Mouse (Mus musculus) midbrain, embryonic 16.5 days (tissue): Measurements from ENCODE around the gene Olfr129. TPM values are rescaled to one million over a fixed set of nuclear protein-coding genes. Genes with fewer than 3 reads are reported as not detected.

Experiments
- ATAC-seq: fragments of 200-750 bp; cut with Nextera tagmentation; 2 replicates; pipeline ENCODE4 v1.8.0; 2017; ENCODE audit warnings: moderate TSS enrichment
- H3K27ac ChIP-seq: fragments of 300-500 bp; sonication (generic); 2 replicates; pipeline ENCODE4 v1.5.1; 2014; ENCODE audit warnings: mild to moderate bottlenecking, low read length, mixed read lengths
- H3K27me3 ChIP-seq: fragments of 300-500 bp; sonication (generic); 2 replicates; pipeline ENCODE4 v1.6.1; 2014; ENCODE audit warnings: low read depth, low read length, mixed read lengths; ENCODE audit not compliant: control insufficient read depth, insufficient read depth
- H3K36me3 ChIP-seq: fragments of 300-500 bp; sonication (generic); 2 replicates; pipeline ENCODE4 v1.6.1; 2014; ENCODE audit warnings: mild to moderate bottlenecking, low read length, moderate library complexity, mixed read lengths; ENCODE audit not compliant: control insufficient read depth, insufficient read depth
- H3K4me1 ChIP-seq: fragments of 300-500 bp; sonication (generic); 2 replicates; pipeline ENCODE4 v1.6.1; 2014; ENCODE audit warnings: mild to moderate bottlenecking, low read length, mixed read lengths; ENCODE audit not compliant: control insufficient read depth, insufficient read depth
- H3K4me2 ChIP-seq: fragments of 300-500 bp; sonication (generic); 2 replicates; pipeline ENCODE4 v1.6.1; 2014; ENCODE audit warnings: mild to moderate bottlenecking, low read length, mixed read lengths
- H3K4me3 ChIP-seq: fragments of 300-500 bp; sonication (generic); 2 replicates; pipeline ENCODE4 v1.5.1; 2014; ENCODE audit warnings: low read depth, mild to moderate bottlenecking, low read length, moderate library complexity, mixed read lengths
- H3K9ac ChIP-seq: fragments of 300-500 bp; sonication (generic); 2 replicates; pipeline ENCODE4 v1.6.1; 2014; ENCODE audit warnings: low read depth, low read length, mixed read lengths
- H3K9me3 ChIP-seq: fragments of 300-500 bp; sonication (generic); replicated peaks from 2 replicates; pipeline ENCODE4 v1.6.1; 2014; ENCODE audit warnings: mild to moderate bottlenecking, low read length, mixed read lengths; ENCODE audit not compliant: control insufficient read depth, poor library complexity, severe bottlenecking
- WGBS: fragments of 180-500 bp; shearing (Covaris S2); extraction: QIAGEN DNeasy Blood & Tissue Kit; methylation state at CpG from one replicate; pipeline ENCODE4 v1.1.7; 2014; 5-methylcytosine and 5-hydroxymethylcytosine counted together
- polyA plus RNA-seq: library from polyadenylated mRNA; unstranded; fragments of >200 nt; fragmentation: Nextera tagmentation; extraction: Ambion mirVana; gene quantifications from 2 replicates; pipeline ENCODE4 v1.2.1, GENCODE M21; 2015

Olfr129 gene
- not detected in 2 replicates for polyA plus RNA-seq

GRCm38 (mm10) chr17:38059979-38060378 lies at the start of gene Olfr129:
TSS of gene Olfr129 (minus strand) at chr17:38060079.
- Histone ChIP-seq H3K27me3 (no peaks in the 10 kb centered on the region), H3K4me1 (no peaks in the 10 kb centered on the region), H3K9ac (no peak within 1 kb of the TSS), H3K9me3 (no peaks in the 10 kb centered on the region), H3K4me2 (no peak within 1 kb of the TSS), H3K36me3 (no peaks in the 10 kb centered on the region), H3K4me3 (no peak within 1 kb of the TSS), H3K27ac (no peak within 1 kb of the TSS)
- 74% methylated on average over 1 of the region's 1 CpGs for WGBS
- ATAC-seq: no peak

DNA sequence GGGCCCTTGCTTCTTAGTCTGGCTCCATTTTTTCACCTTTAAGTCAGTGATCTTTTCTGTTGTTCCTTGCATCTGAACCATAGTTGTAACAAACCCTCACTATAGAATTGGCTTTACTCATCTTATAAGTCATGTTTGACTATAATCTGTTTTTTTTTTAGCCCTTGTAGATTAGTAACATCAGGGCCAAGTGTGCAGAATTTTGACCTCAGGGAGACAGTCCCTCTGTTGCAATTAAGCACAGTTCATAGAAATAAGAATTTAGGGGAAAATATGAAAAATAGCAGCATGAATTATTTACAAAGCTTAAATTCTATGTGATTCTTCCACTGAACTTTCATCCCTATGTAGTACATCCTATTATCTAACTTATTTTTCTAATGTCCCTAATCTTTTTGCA lies 28.7 kb upstream of the Olfr129 start, which contains the start of gene Olfr131:
Olfr131 (minus strand) TSS at position 101 of the 400 bp plus-strand sequence.
- Histone ChIP-seq H3K4me3 (no peak within 1 kb of the TSS), H3K9me3 (no peaks in the 10 kb centered on the region), H3K27ac (no peak within 1 kb of the TSS), H3K27me3 (no peaks in the 10 kb centered on the region), H3K9ac (no peak within 1 kb of the TSS), H3K36me3 (no peaks in the 10 kb centered on the region), H3K4me1 (no peaks in the 10 kb centered on the region), H3K4me2 (no peak within 1 kb of the TSS)
- no peak for ATAC-seq

GRCm38 (mm10) chr17:38082364-38082763 lies 22.5 kb upstream of the Olfr129 start:
- WGBS: 94% methylated on average over 4 of the region's 4 CpGs
- no peaks in the 10 kb centered on the region for H3K27me3 ChIP-seq
- no peak for ATAC-seq

DNA sequence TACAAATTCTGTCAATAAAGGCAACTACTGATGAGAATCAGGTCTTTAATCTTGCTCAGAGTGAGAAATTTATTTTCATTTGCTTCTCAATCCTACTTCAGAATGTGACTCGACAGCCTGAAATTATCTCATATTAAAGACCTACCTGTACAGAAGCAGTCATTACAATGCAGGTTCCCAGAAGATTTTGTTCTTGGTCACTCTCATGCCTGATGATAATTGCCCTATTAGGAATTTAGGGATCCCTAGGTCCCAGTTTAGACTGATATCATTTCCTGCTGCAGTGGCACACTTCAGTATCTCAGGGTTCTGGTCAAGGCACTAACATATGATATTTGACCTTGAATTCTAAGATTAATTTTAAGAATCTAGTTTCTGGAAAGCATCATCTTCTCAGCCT lies 3.7 kb upstream of the Olfr129 start, which contains the start of gene Olfr130:
Olfr130 (plus strand) TSS at position 301 of the 400 bp plus-strand sequence.
- ATAC-seq: no peak
- no peaks in the 10 kb centered on the region for H3K36me3 ChIP-seq
- no peak within 1 kb of the TSS for H3K4me3 ChIP-seq
- H3K9me3 ChIP-seq: no peaks in the 10 kb centered on the region
- no peak within 1 kb of the TSS for H3K27ac ChIP-seq
- no peaks in the 10 kb centered on the region for H3K27me3 ChIP-seq
- no peak within 1 kb of the TSS for H3K9ac ChIP-seq
- no peak within 1 kb of the TSS for H3K4me2 ChIP-seq
- WGBS: 82% methylated on average over 1 of the region's 1 CpGs
- no peaks in the 10 kb centered on the region for H3K4me1 ChIP-seq

More at GRCm38 (mm10) chr17:38082364-38082763, 22.5 kb upstream of the Olfr129 start:
- Histone ChIP-seq H3K4me1 (no peaks in the 10 kb centered on the region), H3K9me3 (0 out of 2 replicates have a peak, but pooled peaks cover 2% of the 10 kb centered on the region), H3K4me2 (no peak overlapping the region), H3K4me3 (no peak overlapping the region), H3K9ac (no peak overlapping the region), H3K27ac (no peak overlapping the region), H3K36me3 (no peaks in the 10 kb centered on the region)

DNA sequence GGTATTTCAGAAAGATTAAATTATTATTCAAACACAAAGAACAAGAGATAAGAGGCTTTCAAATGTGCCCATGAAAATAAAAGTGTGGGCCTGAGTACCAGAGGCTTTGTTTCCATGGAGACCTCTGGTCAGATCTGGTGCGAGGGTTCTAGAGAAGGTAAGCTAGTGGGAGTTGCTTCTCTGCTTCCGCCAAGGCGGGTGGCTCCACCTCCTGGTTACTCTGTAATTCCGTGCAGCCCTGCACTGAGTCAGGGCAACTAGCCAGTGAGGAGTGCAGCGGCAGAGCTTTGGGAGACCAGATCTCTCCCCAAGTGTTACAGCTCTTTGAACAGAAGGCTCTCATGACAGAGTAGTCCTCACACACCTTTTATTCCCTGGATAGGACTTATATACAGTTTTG lies 33.6 kb downstream of the Olfr129 start:
- no peak for ATAC-seq
- Histone ChIP-seq H3K4me3 (no peak overlapping the region), H3K9ac (no peak overlapping the region), H3K27me3 (no peaks in the 10 kb centered on the region), H3K4me2 (no peak overlapping the region), H3K27ac (no peak overlapping the region), H3K36me3 (no peaks in the 10 kb centered on the region), H3K4me1 (no peaks in the 10 kb centered on the region), H3K9me3 (no peaks in the 10 kb centered on the region)
- WGBS: 24% methylated on average over 5 of the region's 5 CpGs

- H3K4me2 ChIP-seq: no peak overlapping the region
- no peaks in the 10 kb centered on the region for H3K36me3 ChIP-seq
- H3K27me3 ChIP-seq: no peaks in the 10 kb centered on the region
- H3K9me3 ChIP-seq: no peaks in the 10 kb centered on the region
- no peak overlapping the region for H3K27ac ChIP-seq
- H3K4me3 ChIP-seq: no peak overlapping the region
- H3K9ac ChIP-seq: no peak overlapping the region
- no peaks in the 10 kb centered on the region for H3K4me1 ChIP-seq
- 79% methylated on average over 2 of the region's 2 CpGs for WGBS
- no peak for ATAC-seq
These were observed 43.5 kb downstream of the Olfr129 start for GRCm38 (mm10) chr17:38016341-38016740.

DNA sequence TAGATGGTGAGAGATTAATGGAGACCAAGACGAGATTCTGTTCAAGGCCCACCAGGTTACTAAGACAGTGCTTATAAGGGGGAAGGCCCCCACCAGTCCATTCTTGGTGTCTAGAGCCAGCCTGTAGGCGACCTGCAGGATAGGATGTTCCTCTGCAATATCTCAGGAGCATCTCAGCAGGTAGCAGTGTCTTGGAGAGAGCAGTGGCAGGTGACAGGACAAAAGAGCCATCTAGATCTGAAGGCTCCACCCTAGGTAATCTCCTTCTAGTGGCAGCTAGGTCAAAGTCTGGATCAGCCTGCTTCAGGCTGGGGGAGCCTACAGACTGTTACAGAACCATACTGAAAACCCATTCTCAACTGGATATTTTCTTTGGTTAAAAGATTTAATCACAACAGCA lies 54.9 kb downstream of the Olfr129 start:
- H3K4me2 ChIP-seq: no peak overlapping the region
- H3K36me3 ChIP-seq: no peaks in the 10 kb centered on the region
- 85% methylated on average over 2 of the region's 2 CpGs for WGBS
- no peak overlapping the region for H3K9ac ChIP-seq
- no peak overlapping the region for H3K4me3 ChIP-seq
- ATAC-seq: no peak
- no peaks in the 10 kb centered on the region for H3K4me1 ChIP-seq
- H3K9me3 ChIP-seq: no peaks in the 10 kb centered on the region
- no peak overlapping the region for H3K27ac ChIP-seq
- H3K27me3 ChIP-seq: no peaks in the 10 kb centered on the region

Other genes starting within 250 kb of the Olfr129 start
- not detected in 2 replicates for gene Olfr125, start 227.1 kb downstream of the Olfr129 start, polyA plus RNA-seq
- gene Olfr126, start 212.6 kb downstream of the Olfr129 start, polyA plus RNA-seq: not detected in 2 replicates
- not detected in 2 replicates for gene Olfr127, start 159.6 kb downstream of the Olfr129 start, polyA plus RNA-seq
- not detected in 2 replicates for gene Olfr128, start 139.5 kb downstream of the Olfr129 start, polyA plus RNA-seq
- gene Olfr761, start 107.0 kb downstream of the Olfr129 start, polyA plus RNA-seq: not detected in 2 replicates
- not detected in 2 replicates for gene Olfr130, start 3.8 kb upstream of the Olfr129 start, polyA plus RNA-seq
- gene Olfr131, start 28.6 kb upstream of the Olfr129 start, polyA plus RNA-seq: not detected in 2 replicates
- gene Olfr132, start 74.4 kb upstream of the Olfr129 start, polyA plus RNA-seq: not detected in 2 replicates
- gene Olfr133, start 85.2 kb upstream of the Olfr129 start, polyA plus RNA-seq: not detected in 2 replicates
- not detected in 2 replicates for gene Olfr134, start 111.3 kb upstream of the Olfr129 start, polyA plus RNA-seq
- gene Olfr135, start 144.3 kb upstream of the Olfr129 start, polyA plus RNA-seq: not detected in 2 replicates
- gene Olfr138, start 201.0 kb upstream of the Olfr129 start, polyA plus RNA-seq: not detected in 2 replicates
- not detected in 2 replicates for gene Olfr137, start 247.5 kb upstream of the Olfr129 start, polyA plus RNA-seq